Mouse (Mus musculus) embryonic facial prominence, embryonic 12.5 days (tissue): ENCODE measurements around the gene Hba-x. TPM values are rescaled to one million over a fixed set of nuclear protein-coding genes. Genes with fewer than 3 reads are reported as not detected.

Experiments
- ATAC-seq: fragments of 200-750 bp; cut with Nextera tagmentation; 2 replicates; pipeline ENCODE4 v1.8.0; 2017; ENCODE audit not compliant: insufficient number of reproducible peaks, insufficient read depth, low FRiP score, low TSS enrichment
- H3K27ac ChIP-seq: fragments of 300-500 bp; sonication (generic); 2 replicates; pipeline ENCODE4 v1.5.1; 2016; ENCODE audit warnings: mild to moderate bottlenecking
- H3K27me3 ChIP-seq: fragments of 300-500 bp; sonication (generic); 2 replicates; pipeline ENCODE4 v1.6.1; 2016; ENCODE audit warnings: mild to moderate bottlenecking, moderate library complexity
- H3K36me3 ChIP-seq: fragments of 300-500 bp; sonication (generic); 2 replicates; pipeline ENCODE4 v1.6.1; 2016; ENCODE audit warnings: mild to moderate bottlenecking
- H3K4me1 ChIP-seq: fragments of 300-500 bp; sonication (generic); 2 replicates; pipeline ENCODE4 v1.6.1; 2016
- H3K4me2 ChIP-seq: fragments of 300-500 bp; sonication (generic); replicated peaks from 2 replicates; pipeline ENCODE4 v1.6.1; 2016; ENCODE audit warnings: mild to moderate bottlenecking, moderate library complexity
- H3K4me3 ChIP-seq: fragments of 300-500 bp; sonication (generic); 2 replicates; pipeline ENCODE4 v1.5.1; 2016; ENCODE audit warnings: mild to moderate bottlenecking
- H3K9ac ChIP-seq: fragments of 300-500 bp; sonication (generic); 2 replicates; pipeline ENCODE4 v1.6.1; 2016; ENCODE audit warnings: mild to moderate bottlenecking, moderate library complexity
- H3K9me3 ChIP-seq: fragments of 300-500 bp; sonication (generic); 2 replicates; pipeline ENCODE4 v1.6.1; 2016; ENCODE audit warnings: mild to moderate bottlenecking, moderate library complexity
- WGBS: fragments of 180-500 bp; shearing (Covaris S2); methylation state at CpG from one replicate; pipeline ENCODE4 v1.1.7; 2016; 5-methylcytosine and 5-hydroxymethylcytosine counted together
- polyA plus RNA-seq: library from polyadenylated mRNA; unstranded; fragments of >200 nt; fragmentation: Nextera tagmentation; extraction: Ambion mirVana; gene quantifications from 2 replicates; pipeline ENCODE4 v1.2.1, GENCODE M21; 2016

Hba-x gene
- polyA plus RNA-seq, 1 experiment from 2014 or later, result 1,599 TPM

DNA sequence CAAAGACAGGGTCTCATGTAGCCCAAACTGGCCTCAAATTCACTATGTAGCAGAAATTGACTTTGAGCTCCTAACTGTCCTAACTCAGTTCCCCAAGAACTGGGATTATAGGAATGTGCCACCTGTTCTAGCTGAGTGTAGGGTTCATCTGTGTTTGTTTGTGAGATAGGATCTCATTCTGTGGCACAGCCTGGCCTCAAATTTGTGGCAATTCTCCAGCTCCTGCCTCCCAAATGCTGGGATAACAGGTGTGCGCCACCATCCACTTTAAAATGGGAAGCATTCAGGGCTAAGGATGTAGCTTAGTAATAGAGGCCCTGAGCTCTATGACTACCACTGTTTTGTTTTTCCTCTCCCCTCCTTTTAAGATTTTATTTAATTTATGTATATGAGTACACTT, 23.1 kb upstream of the Hba-x start:
- no peaks in the 10 kb centered on the region for H3K9me3 ChIP-seq
- no peaks in the 10 kb centered on the region for H3K4me1 ChIP-seq
- no peak overlapping the region for H3K4me2 ChIP-seq
- no peak for ATAC-seq
- peaks cover 37% of the 10 kb centered on the region for H3K36me3 ChIP-seq
- no peak overlapping the region for H3K27ac ChIP-seq
- H3K9ac ChIP-seq, result no peak overlapping the region
- no peak overlapping the region for H3K4me3 ChIP-seq
- 100% methylated on average over 1 of the region's 1 CpGs for WGBS
- no peaks in the 10 kb centered on the region for H3K27me3 ChIP-seq

DNA sequence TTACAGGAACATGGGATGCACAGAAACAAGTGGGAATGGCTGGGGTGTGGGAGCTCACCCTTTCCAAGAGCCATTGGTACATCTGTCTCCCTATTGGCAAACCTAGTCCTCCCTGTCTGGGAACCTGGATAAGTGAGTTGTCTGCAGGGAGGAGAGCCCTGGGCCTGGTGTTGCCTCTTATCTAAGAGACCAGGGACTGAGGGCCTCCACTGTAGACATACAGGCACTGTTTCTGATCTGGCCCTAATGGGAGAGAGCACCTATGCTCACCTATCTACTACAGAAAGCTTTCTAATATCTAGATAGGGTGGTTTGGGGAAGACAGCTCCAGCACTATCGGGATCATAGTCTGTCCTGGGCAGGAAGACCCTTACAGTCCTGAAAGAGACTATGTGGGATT, 20.1 kb upstream of the Hba-x start:
- no peak for ATAC-seq
- Histone ChIP-seq H3K4me3 (no peak overlapping the region), H3K27me3 (no peaks in the 10 kb centered on the region), H3K9me3 (no peaks in the 10 kb centered on the region), H3K4me1 (no peaks in the 10 kb centered on the region), H3K27ac (no peak overlapping the region), H3K4me2 (no peak overlapping the region), H3K9ac (no peak overlapping the region), H3K36me3 (peaks cover 28% of the 10 kb centered on the region)
- WGBS, result 100% methylated on average over 1 of the region's 1 CpGs

GRCm38 (mm10) chr11:32256566-32256965, 19.6 kb upstream of the Hba-x start:
- Histone ChIP-seq H3K9ac (no peak overlapping the region), H3K4me2 (no peak overlapping the region), H3K4me3 (no peak overlapping the region), H3K27me3 (no peaks in the 10 kb centered on the region), H3K36me3 (peaks cover 24% of the 10 kb centered on the region), H3K27ac (0 out of 2 replicates have a peak overlapping the region, but pooled peaks have one; percentile 14), H3K9me3 (no peaks in the 10 kb centered on the region), H3K4me1 (no peaks in the 10 kb centered on the region)
- ATAC-seq, result no peak
- 86% methylated on average over 3 of the region's 3 CpGs for WGBS

DNA sequence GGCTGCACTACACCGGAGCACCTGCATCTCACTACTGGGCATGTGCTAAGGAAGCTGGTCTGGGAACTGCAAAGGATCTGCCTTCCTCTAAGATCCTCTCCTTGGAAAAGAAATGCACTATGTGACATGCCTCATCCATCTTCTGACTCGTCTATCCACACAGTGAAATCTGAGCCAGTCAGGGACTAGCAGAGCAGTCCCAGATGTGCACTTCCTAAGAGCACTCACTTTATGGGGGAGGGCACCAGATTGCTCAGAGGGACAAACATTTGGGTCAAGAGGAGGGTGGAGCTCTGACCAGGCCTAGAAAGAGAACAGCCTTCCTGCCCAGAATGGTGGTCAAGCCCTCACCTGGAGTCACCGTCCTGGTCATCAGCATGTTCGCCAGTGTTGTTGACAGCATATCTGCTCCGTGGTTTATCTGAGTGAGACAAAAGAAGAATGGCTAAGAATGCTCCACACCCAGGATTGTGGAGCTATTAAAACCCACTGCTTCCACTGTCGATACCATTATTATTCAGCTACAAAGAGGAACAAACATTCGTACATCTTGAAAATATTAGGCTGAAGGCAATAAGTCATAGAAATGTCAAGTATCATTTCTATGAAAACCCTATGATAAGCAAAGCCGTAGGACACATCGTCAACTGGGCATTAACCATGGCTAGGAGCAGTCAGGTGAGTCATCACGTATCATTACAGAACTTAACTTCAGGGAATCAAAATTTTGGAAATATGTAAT, 13.4 kb upstream of the Hba-x start:
- H3K4me1 ChIP-seq, result peaks cover 6% of the 10 kb centered on the region
- no peaks in the 10 kb centered on the region for H3K27me3 ChIP-seq
- no peaks in the 10 kb centered on the region for H3K9me3 ChIP-seq
- peaks cover 5% of the 10 kb centered on the region for H3K36me3 ChIP-seq
- 74% methylated on average over 10 of the region's 10 CpGs for WGBS
- H3K4me2 ChIP-seq, result no peak overlapping the region
- no peak overlapping the region for H3K4me3 ChIP-seq
- no peak for ATAC-seq
- H3K9ac ChIP-seq, result no peak overlapping the region
- H3K27ac ChIP-seq, result no peak overlapping the region; the same call in 1 of the 2 replicates

DNA sequence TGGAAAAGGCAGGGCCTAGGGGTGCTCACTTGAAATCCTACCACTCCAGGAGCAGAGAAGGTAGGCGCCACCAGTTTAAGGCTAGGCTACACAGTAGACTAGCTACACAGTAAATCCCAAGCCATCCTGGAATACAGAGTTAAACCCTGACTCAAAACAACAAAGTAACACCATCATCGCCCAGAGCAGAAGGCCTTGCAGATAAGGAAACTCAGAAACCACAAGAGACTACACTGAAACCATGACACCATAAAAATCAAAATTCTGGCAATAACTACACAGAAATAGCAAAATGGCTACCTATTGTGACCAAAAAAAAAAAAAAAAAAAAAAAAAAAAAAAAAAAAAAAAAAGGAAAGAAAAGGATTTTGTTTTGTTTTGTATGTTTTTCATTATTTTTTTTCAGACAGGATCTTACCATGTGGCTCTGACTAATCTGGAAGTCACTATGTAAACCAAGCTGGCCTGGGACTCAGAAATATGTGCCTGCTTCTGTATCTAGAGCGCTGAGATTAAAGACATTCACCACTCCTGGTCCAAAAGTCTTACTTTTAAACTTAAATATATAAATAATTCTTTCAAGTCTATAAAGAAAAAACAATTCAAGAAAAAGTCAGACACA, 11.0 kb upstream of the Hba-x start:
- WGBS, result 78% methylated on average over 3 of the region's 3 CpGs
- no peak for ATAC-seq

GRCm38 (mm10) chr11:32266194-32266593, 10.0 kb upstream of the Hba-x start:
- H3K27ac ChIP-seq, result 0 out of 2 replicates have a peak overlapping the region, but pooled peaks have one; percentile 11
- H3K4me3 ChIP-seq, result no peak overlapping the region
- no peak overlapping the region for H3K9ac ChIP-seq
- H3K36me3 ChIP-seq, result no peaks in the 10 kb centered on the region
- 0 out of 2 replicates have a peak overlapping the region, but pooled peaks have one; percentile 3 for H3K4me2 ChIP-seq
- H3K4me1 ChIP-seq, result peaks cover 10% of the 10 kb centered on the region
- WGBS, result 94% methylated on average over 6 of the region's 6 CpGs
- H3K9me3 ChIP-seq, result no peaks in the 10 kb centered on the region
- no peak for ATAC-seq
- H3K27me3 ChIP-seq, result no peaks in the 10 kb centered on the region

More for the DNA sequence above, 11.0 kb upstream of the Hba-x start:
- Histone ChIP-seq H3K4me1 (peaks cover 10% of the 10 kb centered on the region), H3K27ac (no peak overlapping the region), H3K9ac (no peak overlapping the region), H3K27me3 (no peaks in the 10 kb centered on the region), H3K4me3 (no peak overlapping the region), H3K4me2 (no peak overlapping the region), H3K9me3 (no peaks in the 10 kb centered on the region), H3K36me3 (peaks cover 5% of the 10 kb centered on the region)

GRCm38 (mm10) chr11:32266776-32267175, 9.4 kb upstream of the Hba-x start:
- Histone ChIP-seq H3K27ac (peak overlapping the region; percentile 96), H3K27me3 (no peaks in the 10 kb centered on the region), H3K4me2 (peak overlapping the region; percentile 62), H3K4me3 (peak overlapping the region; percentile 83), H3K9ac (peak overlapping the region; percentile 90), H3K36me3 (no peaks in the 10 kb centered on the region), H3K4me1 (peaks cover 10% of the 10 kb centered on the region), H3K9me3 (no peaks in the 10 kb centered on the region)
- ATAC-seq, result no peak
- WGBS, result 31% methylated on average over 6 of the region's 6 CpGs

DNA sequence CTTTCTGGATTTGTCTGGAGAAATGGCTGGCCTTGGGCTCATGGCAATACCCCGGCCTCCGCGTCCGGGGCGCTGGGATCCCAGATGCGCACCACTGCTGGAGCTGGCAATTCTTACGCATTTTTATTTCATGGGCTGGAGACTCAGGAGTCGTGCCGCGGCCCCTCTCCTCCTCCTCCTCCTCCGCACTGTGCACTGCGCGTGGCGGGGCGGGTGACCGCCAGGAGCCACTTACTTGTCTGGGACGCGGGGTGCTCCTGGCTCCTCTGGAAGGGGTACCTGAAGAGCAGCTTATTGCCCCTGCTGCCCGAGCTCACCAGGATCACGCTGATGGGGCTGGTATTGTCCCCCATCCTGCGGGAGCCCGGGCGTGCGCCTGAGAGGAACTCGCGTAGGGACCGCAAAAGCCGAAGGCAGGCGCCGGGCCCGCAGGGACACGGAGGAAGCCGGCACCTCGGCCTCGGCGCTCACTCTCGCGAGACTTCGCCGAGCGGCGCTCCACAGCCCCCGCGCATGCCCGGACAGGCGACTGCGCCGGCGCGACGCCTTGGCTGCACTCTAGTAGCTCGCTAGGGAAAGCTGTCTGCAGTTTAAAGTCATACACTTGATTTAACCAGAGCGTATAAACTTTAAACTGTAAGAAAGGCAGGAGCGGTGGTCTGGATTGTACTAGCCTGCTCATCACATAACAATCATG, 8.9 kb upstream of the Hba-x start, which contains the start of gene Nprl3:
Gene Nprl3 (minus strand): TSS at position 520 of the 697 bp plus-strand sequence.
- peak; percentile 96 for ATAC-seq

GRCm38 (mm10) chr11:32267964-32268363, 8.2 kb upstream of the Hba-x start:
- H3K4me2 ChIP-seq, result peak overlapping the region; percentile 62
- peak overlapping the region; percentile 83 for H3K4me3 ChIP-seq
- H3K27ac ChIP-seq, result peak overlapping the region; percentile 96
- H3K9me3 ChIP-seq, result no peaks in the 10 kb centered on the region
- peak overlapping the region; percentile 90 for H3K9ac ChIP-seq
- H3K27me3 ChIP-seq, result no peaks in the 10 kb centered on the region
- 0 out of 2 replicates have a peak, but pooled peaks have one; percentile 2 for ATAC-seq
- 25% methylated on average over 5 of the region's 5 CpGs for WGBS
- peaks cover 10% of the 10 kb centered on the region for H3K4me1 ChIP-seq
- no peaks in the 10 kb centered on the region for H3K36me3 ChIP-seq

More for the DNA sequence above, 8.9 kb upstream of the Hba-x start, which contains the start of gene Nprl3:
- Histone ChIP-seq H3K27ac (peak within 1 kb of the TSS; percentile 96), H3K4me3 (peak within 1 kb of the TSS; percentile 83), H3K9me3 (no peaks in the 10 kb centered on the region), H3K4me1 (peaks cover 10% of the 10 kb centered on the region), H3K27me3 (no peaks in the 10 kb centered on the region), H3K9ac (peak within 1 kb of the TSS; percentile 90), H3K4me2 (peak within 1 kb of the TSS; percentile 62), H3K36me3 (no peaks in the 10 kb centered on the region)
- WGBS, result under 1% methylated on average over 54 of the region's 54 CpGs

- Histone ChIP-seq H3K4me1 (peaks cover 10% of the 10 kb centered on the region), H3K27me3 (no peaks in the 10 kb centered on the region), H3K9me3 (no peaks in the 10 kb centered on the region), H3K4me2 (no peak overlapping the region), H3K27ac (no peak overlapping the region), H3K36me3 (no peaks in the 10 kb centered on the region), H3K9ac (no peak overlapping the region), H3K4me3 (no peak overlapping the region)
- 84% methylated on average over 5 of the region's 5 CpGs for WGBS
- no peak for ATAC-seq
Measured at GRCm38 (mm10) chr11:32268952-32269351, 7.2 kb upstream of the Hba-x start.

DNA sequence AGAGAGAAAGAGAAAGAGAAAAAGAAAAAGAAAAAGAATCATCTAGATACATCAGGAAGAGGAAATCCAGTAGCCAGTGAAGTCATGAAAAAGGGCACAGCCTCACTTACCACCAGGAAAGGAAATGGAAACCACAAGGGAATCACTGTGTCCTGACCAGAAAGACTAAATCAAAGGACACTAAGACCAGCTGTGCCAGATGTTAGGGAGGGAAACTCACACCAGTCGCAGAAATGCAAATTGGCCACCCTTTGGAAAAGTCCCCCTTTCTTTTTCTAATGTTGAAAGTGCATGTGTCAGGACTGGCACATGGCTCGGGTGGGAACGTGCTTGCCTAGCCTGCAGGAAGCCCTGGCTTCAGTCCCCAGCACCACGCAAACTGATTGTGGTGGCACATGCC, 5.0 kb upstream of the Hba-x start:
- H3K4me3 ChIP-seq, result no peak overlapping the region
- H3K9ac ChIP-seq, result no peak overlapping the region
- H3K36me3 ChIP-seq, result no peaks in the 10 kb centered on the region
- no peaks in the 10 kb centered on the region for H3K27me3 ChIP-seq
- H3K4me1 ChIP-seq, result peaks cover 6% of the 10 kb centered on the region
- H3K27ac ChIP-seq, result no peak overlapping the region
- no peak for ATAC-seq
- H3K9me3 ChIP-seq, result no peaks in the 10 kb centered on the region
- 42% methylated on average over 4 of the region's 4 CpGs for WGBS
- H3K4me2 ChIP-seq, result no peak overlapping the region
